ENCODE assay signal across 20 mouse cellular contexts in the genomic region with DNA sequence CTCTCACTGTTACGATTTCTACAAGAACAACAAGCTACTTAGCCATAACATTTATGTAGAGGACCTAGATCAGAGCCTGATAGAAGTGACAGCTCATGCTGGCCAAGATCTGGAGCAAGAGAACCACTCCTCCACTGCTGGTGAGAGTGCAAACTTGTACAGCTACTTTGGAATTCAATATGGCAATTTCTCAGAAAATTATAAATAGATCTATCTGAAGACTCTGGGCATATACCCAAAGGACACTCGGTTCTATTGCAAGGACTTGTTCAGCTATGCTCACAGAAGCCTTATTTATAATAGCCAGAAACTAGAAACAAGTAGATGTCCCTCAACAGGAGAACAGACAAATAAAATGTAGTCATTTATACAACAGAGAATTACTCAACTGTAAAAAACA.
"Had no signal": no experiment of that assay in that cellular context is flagged by ENCODE, and none has a peak within 500 bp of the region (broad histone marks: within the 10 kb centered on the region; RNA-seq: fewer than 3 reads in every experiment).

No protein-coding gene starts in this region.

- ATAC-seq: liver, postnatal 0 days had no signal

- H3K36me3 ChIP-seq: kidney, embryonic 15.5 days; limb, embryonic 12.5 days; limb, embryonic 15.5 days; lung, embryonic 15.5 days; stomach, embryonic 15.5 days had no signal

- H3K9me3 ChIP-seq: kidney, embryonic 15.5 days; limb, embryonic 12.5 days; limb, embryonic 15.5 days; lung, embryonic 15.5 days; stomach, embryonic 15.5 days had no signal

- H3K27me3 ChIP-seq: kidney, embryonic 15.5 days; limb, embryonic 12.5 days; limb, embryonic 15.5 days; lung, embryonic 15.5 days; stomach, embryonic 15.5 days had no signal

- H3K4me3 ChIP-seq: kidney, embryonic 15.5 days; limb, embryonic 12.5 days; limb, embryonic 15.5 days; lung, embryonic 15.5 days; stomach, embryonic 15.5 days had no signal

- H3K4me2 ChIP-seq: kidney, embryonic 15.5 days; limb, embryonic 12.5 days; limb, embryonic 15.5 days; liver, embryonic 11.5 days; lung, embryonic 15.5 days; midbrain, embryonic 11.5 days; stomach, embryonic 15.5 days had no signal

- H3K4me1 ChIP-seq: kidney, embryonic 15.5 days; limb, embryonic 12.5 days; limb, embryonic 15.5 days; lung, embryonic 15.5 days; stomach, embryonic 15.5 days had no signal

- H3K27ac ChIP-seq: kidney, embryonic 15.5 days; limb, embryonic 12.5 days; limb, embryonic 15.5 days; liver, embryonic 14.5 days; lung, embryonic 15.5 days; stomach, embryonic 15.5 days had no signal

- DNase-seq: kidney, adult 8-10 months; kidney, postnatal 10 days; kidney, postnatal 36 days; left cerebral cortex, postnatal 4 days; liver, postnatal 0 days; lung, postnatal 14 days; lung, postnatal 4 days; midbrain, embryonic 14.5 days; right cerebral cortex, postnatal 14 days; right cerebral cortex, postnatal 4 days; spleen, adult 18-20 months; thymus, postnatal 25 days had no signal

- H3K9ac ChIP-seq: kidney, embryonic 15.5 days; limb, embryonic 12.5 days; limb, embryonic 15.5 days; liver, embryonic 14.5 days; liver, postnatal 0 days; lung, embryonic 15.5 days; stomach, embryonic 15.5 days had no signal
